Mouse (Mus musculus) activated CD4-positive, CD25-positive, alpha-beta regulatory T cell, adult 4 months (primary cell): ENCODE results near the gene Hoxb2. TPM values are rescaled to one million over a fixed set of nuclear protein-coding genes. Genes with fewer than 3 reads are reported as not detected.

ENCODE experiments used
- ATAC-seq: one replicate; pipeline ENCODE4 v1.8.0; 2017
- polyA plus RNA-seq, 2 experiments: library from polyadenylated mRNA; unstranded; fragments of 100-300 nt; shearing (Covaris generic); gene quantifications; one replicate each; pipeline ENCODE4 v1.2.1; 2017

The Hoxb2 gene
- polyA plus RNA-seq, 2 experiments from 2014 or later: not detected

GRCm38 (mm10) chr11:96337026-96337425, 13.3 kb upstream of the Hoxb2 start:
- ATAC-seq: no peak

- no peak for ATAC-seq
Measured at GRCm38 (mm10) chr11:96338957-96339855, 11.1 kb upstream of the Hoxb2 start.

- no peak for ATAC-seq
Measured at GRCm38 (mm10) chr11:96340698-96341365, 9.5 kb upstream of the Hoxb2 start.

GRCm38 (mm10) chr11:96341701-96342575, 8.4 kb upstream of the Hoxb2 start:
- no peak for ATAC-seq

GRCm38 (mm10) chr11:96342576-96342930, 7.8 kb upstream of the Hoxb2 start:
- no peak for ATAC-seq

- ATAC-seq: no peak
Measured at GRCm38 (mm10) chr11:96343206-96343745, 7.0 kb upstream of the Hoxb2 start.

GRCm38 (mm10) chr11:96344061-96344877, 6.1 kb upstream of the Hoxb2 start:
- ATAC-seq: no peak

GRCm38 (mm10) chr11:96344878-96345159, 5.5 kb upstream of the Hoxb2 start:
- ATAC-seq: no peak

GRCm38 (mm10) chr11:96345220-96345892, 5.0 kb upstream of the Hoxb2 start:
- ATAC-seq: no peak

GRCm38 (mm10) chr11:96345893-96346806, 4.2 kb upstream of the Hoxb2 start:
- ATAC-seq: no peak

GRCm38 (mm10) chr11:96346916-96347520, 3.3 kb upstream of the Hoxb2 start:
- ATAC-seq: no peak

GRCm38 (mm10) chr11:96347717-96348116, 2.6 kb upstream of the Hoxb2 start:
- ATAC-seq: no peak

- ATAC-seq: no peak
Measured at GRCm38 (mm10) chr11:96348141-96348928, 2.0 kb upstream of the Hoxb2 start.

GRCm38 (mm10) chr11:96348988-96349387, 1.3 kb upstream of the Hoxb2 start:
- no peak for ATAC-seq

- no peak for ATAC-seq
Measured at GRCm38 (mm10) chr11:96349491-96350340, 609 bp upstream of the Hoxb2 start.

- ATAC-seq: no peak
Measured at GRCm38 (mm10) chr11:96350791-96351190, 466 bp downstream of the Hoxb2 start.

GRCm38 (mm10) chr11:96351312-96351711, 987 bp downstream of the Hoxb2 start:
- ATAC-seq: no peak

- no peak for ATAC-seq
Measured at GRCm38 (mm10) chr11:96351831-96352230, 1.5 kb downstream of the Hoxb2 start.
